Mouse (Mus musculus): ENCODE results near the gene Dupd1. TPM values are rescaled to one million over a fixed set of nuclear protein-coding genes. Genes with fewer than 3 reads are reported as not detected.

Dupd1 gene
- not detected in 2 replicates for polyA plus RNA-seq (2015; fragmentation: Nextera tagmentation; extraction: Ambion mirVana)

DNA sequence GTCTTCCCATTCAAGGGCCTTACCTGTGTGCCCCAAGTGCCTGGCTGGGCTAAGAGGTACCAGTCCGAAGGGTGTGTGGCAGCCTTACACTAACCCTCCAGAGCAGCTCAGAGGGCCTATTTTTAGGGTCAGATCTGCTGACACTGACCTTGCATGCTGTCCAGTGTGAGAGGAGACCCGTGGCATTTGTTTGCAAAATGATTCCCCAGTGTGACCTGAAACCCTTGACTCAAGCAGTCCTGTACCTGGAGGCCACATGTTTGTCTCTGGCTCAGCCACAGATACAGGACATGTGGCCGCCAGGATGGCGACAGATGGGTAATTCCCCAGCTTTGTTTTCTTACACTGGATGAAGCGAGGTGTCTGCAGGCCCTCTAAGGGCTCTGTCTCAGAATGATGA lies at the start of gene Dupd1:
Dupd1 (minus strand) TSS at position 91 of the 400 bp plus-strand sequence.
- Histone ChIP-seq H3K9ac (no peak within 1 kb of the TSS), H3K4me2 (no peak within 1 kb of the TSS), H3K27ac (no peak within 1 kb of the TSS), H3K9me3 (no peaks in the 10 kb centered on the region), H3K4me3 (replicated peaks) (no peak within 1 kb of the TSS), H3K4me1 (peaks cover 2% of the 10 kb centered on the region; the same call in 1 of the 2 replicates), H3K36me3 (no peaks in the 10 kb centered on the region), H3K27me3 (replicated peaks) (no peaks in the 10 kb centered on the region)
- 69% methylated on average over 5 of the region's 5 CpGs for WGBS
- ATAC-seq (ENCODE audit: insufficient read depth, low FRiP score, low read depth) = no peak

DNA sequence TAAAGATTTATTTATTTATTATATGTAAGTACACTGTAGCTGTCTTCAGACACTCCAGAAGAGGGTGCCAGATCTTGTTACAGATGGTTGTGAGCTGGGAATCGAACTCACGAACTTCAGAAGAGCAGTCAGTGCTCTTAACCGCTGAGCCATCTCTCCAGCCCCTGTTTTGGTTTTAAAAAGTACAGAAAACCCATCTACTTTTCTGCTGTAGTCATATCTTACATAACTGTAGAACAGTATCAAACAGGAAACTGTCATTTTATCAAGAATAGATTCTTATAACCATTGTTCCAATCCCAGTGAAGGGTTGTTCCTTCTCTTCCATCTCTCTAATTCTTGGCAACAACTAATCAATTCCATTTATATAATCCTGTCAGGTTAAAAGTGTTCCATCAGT lies 49.4 kb upstream of the Dupd1 start:
- WGBS = 87% methylated on average over 3 of the region's 3 CpGs
- Histone ChIP-seq H3K36me3 (no peaks in the 10 kb centered on the region), H3K4me1 (peaks cover 7% of the 10 kb centered on the region; the same call in 1 of the 2 replicates), H3K9ac (no peak overlapping the region), H3K27me3 (replicated peaks) (no peaks in the 10 kb centered on the region), H3K27ac (no peak overlapping the region), H3K4me2 (no peak overlapping the region), H3K9me3 (no peaks in the 10 kb centered on the region), H3K4me3 (replicated peaks) (no peak overlapping the region)
- no peak for ATAC-seq (ENCODE audit: insufficient read depth, low FRiP score, low read depth)

DNA sequence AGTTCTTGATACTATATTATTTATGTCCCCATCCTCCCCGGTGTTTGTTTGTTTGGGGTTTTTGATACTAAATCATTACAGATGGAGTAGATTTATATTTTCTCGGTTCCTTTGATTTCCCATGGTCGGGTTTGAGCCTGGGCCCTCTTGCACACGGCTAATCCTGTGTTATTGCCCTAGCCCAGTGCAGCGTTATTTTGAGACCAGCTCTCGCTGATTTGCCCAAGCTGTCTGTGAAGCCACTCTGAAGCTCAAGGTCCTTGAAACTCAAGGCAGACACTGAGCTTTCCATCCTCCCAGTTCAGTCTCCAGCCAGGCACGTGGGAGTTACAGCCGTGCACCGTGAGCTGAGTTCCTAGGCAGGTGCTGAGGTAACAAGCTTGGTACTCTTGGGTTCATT lies 47.2 kb upstream of the Dupd1 start:
- no peaks in the 10 kb centered on the region for H3K36me3 ChIP-seq
- H3K4me3 ChIP-seq (replicated peaks) = no peak overlapping the region
- H3K9me3 ChIP-seq = no peaks in the 10 kb centered on the region
- H3K9ac ChIP-seq = no peak overlapping the region
- no peak overlapping the region for H3K27ac ChIP-seq
- WGBS = 84% methylated on average over 9 of the region's 9 CpGs
- H3K4me2 ChIP-seq = no peak overlapping the region
- no peak for ATAC-seq (ENCODE audit: insufficient read depth, low FRiP score, low read depth)
- H3K4me1 ChIP-seq = 0 out of 2 replicates have a peak, but pooled peaks cover 4% of the 10 kb centered on the region
- no peaks in the 10 kb centered on the region for H3K27me3 ChIP-seq (replicated peaks)

DNA sequence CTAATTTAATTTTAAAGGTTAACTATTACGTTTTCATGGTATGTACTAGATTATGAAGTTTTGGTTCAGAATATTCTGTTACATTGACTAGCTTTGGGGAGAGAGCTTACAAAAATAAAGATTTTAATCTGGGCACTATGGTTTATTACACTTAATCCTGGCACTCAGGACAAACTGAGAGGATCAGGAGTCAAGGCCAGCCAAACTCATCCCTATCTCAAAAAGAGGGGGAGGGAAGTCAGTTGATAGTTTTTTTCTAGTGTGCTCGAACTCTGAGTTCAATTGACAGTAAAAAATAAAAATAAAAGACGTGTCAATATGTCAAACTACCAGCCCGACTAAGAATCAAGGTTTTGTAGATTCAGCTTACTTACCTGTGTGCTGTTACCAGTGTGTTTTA lies 39.0 kb upstream of the Dupd1 start:
- WGBS = 77% methylated on average over 4 of the region's 4 CpGs
- Histone ChIP-seq H3K9ac (no peak overlapping the region), H3K4me1 (peaks cover 7% of the 10 kb centered on the region), H3K4me3 (replicated peaks) (no peak overlapping the region), H3K4me2 (no peak overlapping the region), H3K27me3 (replicated peaks) (no peaks in the 10 kb centered on the region), H3K36me3 (no peaks in the 10 kb centered on the region), H3K9me3 (no peaks in the 10 kb centered on the region), H3K27ac (no peak overlapping the region)
- ATAC-seq (ENCODE audit: insufficient read depth, low FRiP score, low read depth) = no peak

DNA sequence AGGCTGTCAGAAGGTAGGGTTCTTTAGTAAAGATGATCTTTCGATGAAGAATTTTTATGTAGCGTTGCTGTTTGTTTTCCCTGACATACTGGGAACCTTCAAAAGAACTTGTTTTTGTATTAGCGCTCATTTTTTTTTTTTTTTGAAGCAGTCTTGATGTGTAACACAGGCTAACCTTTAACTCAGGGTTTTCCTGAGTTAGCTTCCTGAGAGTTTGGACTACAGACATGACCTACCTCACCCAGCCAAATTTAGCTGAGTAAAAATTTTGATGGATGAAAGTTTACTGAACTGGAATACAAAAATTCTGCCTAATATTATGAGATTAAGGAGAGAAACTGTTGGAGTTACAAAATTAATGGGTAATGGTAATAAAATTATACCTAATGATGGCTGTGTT lies 38.0 kb upstream of the Dupd1 start:
- Histone ChIP-seq H3K9ac (no peak overlapping the region), H3K9me3 (no peaks in the 10 kb centered on the region), H3K36me3 (no peaks in the 10 kb centered on the region), H3K27ac (no peak overlapping the region), H3K27me3 (replicated peaks) (no peaks in the 10 kb centered on the region), H3K4me1 (peaks cover 7% of the 10 kb centered on the region), H3K4me3 (replicated peaks) (no peak overlapping the region), H3K4me2 (no peak overlapping the region)
- 85% methylated on average over 3 of the region's 3 CpGs for WGBS
- no peak for ATAC-seq (ENCODE audit: insufficient read depth, low FRiP score, low read depth)

DNA sequence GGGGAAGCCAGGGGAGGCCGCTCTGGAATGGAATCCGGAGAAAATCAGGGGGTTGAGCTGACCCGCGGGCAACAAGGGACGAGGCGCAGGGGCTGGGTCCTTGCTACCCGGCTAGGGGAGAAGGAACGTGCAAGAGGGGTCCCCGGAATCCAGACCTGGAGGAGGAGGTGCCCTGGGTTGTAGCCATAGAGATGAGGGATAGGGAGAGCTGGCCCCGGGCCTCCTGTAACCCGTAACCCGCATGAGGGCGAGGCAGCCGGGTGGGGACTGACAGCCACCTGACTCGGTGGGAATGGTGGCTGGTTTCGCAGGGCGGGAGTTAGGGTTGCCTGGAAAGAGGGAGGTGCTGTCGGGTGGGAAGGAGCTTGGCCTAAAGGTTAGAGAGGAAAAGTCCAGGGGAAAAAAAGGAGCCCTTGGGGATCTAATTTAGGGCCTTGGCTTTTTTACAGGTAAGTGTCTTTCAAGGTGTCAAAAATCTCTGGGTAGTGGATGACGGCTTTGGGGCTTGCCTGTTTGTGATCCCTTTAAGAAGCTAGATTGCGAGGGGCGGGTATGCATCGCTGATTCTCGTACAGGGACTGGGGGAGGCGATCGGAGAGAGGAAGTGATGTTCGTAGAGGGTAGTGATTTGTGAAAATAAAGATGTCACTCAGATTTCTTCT lies 36.6 kb upstream of the Dupd1 start, which contains the start of gene Dusp13:
Dusp13 (minus strand) TSS at position 301 of the 662 bp plus-strand sequence.
- no peaks in the 10 kb centered on the region for H3K27me3 ChIP-seq (replicated peaks)
- H3K4me3 ChIP-seq (replicated peaks) = peak within 1 kb of the TSS; percentile 97
- H3K27ac ChIP-seq = peak within 1 kb of the TSS; percentile 84
- H3K9me3 ChIP-seq = no peaks in the 10 kb centered on the region
- peak; percentile 79 for ATAC-seq (ENCODE audit: insufficient read depth, low FRiP score, low read depth)
- peaks cover 7% of the 10 kb centered on the region for H3K4me1 ChIP-seq
- H3K4me2 ChIP-seq = peak within 1 kb of the TSS; percentile 81
- H3K36me3 ChIP-seq = no peaks in the 10 kb centered on the region
- WGBS = under 1% methylated on average over 26 of the region's 26 CpGs
- peak within 1 kb of the TSS; percentile 89 for H3K9ac ChIP-seq

DNA sequence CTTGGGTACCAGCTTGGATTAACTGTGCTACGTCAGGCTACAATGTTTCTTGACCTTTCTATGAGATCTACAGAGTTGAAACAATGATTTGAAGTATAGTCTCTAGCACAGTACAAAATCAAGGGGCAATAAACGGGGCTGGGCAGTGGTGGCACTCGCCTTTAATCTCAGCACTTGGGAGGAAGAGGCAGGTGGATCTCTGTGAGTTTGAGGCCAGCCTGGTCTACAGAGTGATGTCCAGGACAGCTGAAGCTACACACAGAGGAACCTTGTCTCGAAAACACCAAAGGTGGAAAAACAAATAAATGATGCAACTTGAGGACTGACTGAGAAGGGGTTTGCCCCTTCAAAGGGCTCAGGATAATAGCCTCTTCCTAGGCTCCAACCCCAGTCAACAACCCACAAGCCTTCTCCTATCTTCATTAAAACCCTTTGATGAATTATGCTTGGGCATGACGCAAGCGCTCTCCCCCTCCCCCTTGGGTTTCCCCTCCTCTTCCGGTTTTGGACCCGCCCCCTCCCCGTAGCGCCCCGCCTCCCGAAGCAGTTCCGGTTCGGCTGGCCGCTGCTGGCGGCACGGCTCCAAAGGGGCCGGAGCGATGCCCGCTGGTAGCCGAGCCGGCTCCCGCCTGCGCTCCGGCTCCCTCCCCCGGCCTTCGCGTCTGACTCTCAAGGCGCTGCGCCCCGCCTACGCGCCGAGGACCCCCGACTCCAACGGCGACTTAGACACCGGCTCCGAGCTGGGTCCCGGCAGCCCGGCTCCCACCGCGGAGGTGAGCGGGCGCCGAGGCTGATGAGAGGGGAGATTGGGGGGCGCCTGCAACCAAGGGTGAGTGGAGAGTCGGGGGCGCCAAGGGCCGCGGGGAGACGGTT lies 35.9 kb upstream of the Dupd1 start, which contains the start of gene Samd8:
Samd8 (plus strand) TSS at position 524 of the 873 bp plus-strand sequence.
- Histone ChIP-seq H3K4me2 (peak within 1 kb of the TSS; percentile 81), H3K4me1 (peaks cover 7% of the 10 kb centered on the region), H3K27me3 (replicated peaks) (no peaks in the 10 kb centered on the region), H3K27ac (peak within 1 kb of the TSS; percentile 84), H3K4me3 (replicated peaks) (peak within 1 kb of the TSS; percentile 97), H3K9me3 (no peaks in the 10 kb centered on the region), H3K36me3 (no peaks in the 10 kb centered on the region), H3K9ac (peak within 1 kb of the TSS; percentile 89)
- 6% methylated on average over 52 of the region's 52 CpGs for WGBS
- ATAC-seq (ENCODE audit: insufficient read depth, low FRiP score, low read depth) = peak; percentile 87

DNA sequence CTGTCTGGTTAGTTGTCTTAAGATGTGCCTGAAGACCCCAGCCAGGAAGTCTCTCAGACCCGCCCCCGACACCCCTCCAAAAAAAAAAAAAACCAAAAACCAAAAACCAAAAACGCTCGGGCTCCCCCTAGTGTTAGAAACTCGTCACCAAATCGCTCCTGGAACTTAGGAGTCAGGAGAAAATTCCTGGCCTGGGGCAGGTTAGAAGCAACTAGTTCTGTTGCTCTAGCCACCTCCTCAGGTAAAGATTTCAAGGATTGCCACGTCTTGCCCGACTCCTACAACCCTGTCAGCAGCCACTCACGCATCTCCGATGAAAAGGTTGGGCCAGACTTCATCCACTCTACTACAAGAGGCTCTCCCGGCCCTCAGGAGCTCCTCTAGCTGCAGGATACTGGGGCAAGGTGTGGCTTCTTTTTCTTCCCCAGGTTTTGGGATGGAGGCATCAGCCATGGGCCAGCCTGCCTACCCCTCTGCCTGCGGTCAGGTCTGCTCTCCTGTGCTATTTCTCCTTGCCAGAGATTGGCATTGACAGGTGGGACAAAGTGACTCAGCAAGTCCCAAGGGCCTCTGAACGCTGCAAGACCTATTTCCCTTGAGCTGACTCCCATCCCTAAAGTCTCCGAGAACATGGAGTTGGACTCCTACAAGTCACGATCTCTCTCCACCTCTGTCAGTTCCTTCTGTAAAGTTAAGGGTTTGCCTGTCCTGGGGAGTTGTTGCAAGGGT lies 33.9 kb upstream of the Dupd1 start:
- H3K9me3 ChIP-seq = no peaks in the 10 kb centered on the region
- no peak overlapping the region for H3K4me3 ChIP-seq (replicated peaks)
- H3K4me2 ChIP-seq = no peak overlapping the region
- peaks cover 7% of the 10 kb centered on the region for H3K4me1 ChIP-seq
- H3K27me3 ChIP-seq (replicated peaks) = no peaks in the 10 kb centered on the region
- no peak overlapping the region for H3K9ac ChIP-seq
- no peaks in the 10 kb centered on the region for H3K36me3 ChIP-seq
- no peak overlapping the region for H3K27ac ChIP-seq
- WGBS = 39% methylated on average over 15 of the region's 15 CpGs
- no peak for ATAC-seq (ENCODE audit: insufficient read depth, low FRiP score, low read depth)

DNA sequence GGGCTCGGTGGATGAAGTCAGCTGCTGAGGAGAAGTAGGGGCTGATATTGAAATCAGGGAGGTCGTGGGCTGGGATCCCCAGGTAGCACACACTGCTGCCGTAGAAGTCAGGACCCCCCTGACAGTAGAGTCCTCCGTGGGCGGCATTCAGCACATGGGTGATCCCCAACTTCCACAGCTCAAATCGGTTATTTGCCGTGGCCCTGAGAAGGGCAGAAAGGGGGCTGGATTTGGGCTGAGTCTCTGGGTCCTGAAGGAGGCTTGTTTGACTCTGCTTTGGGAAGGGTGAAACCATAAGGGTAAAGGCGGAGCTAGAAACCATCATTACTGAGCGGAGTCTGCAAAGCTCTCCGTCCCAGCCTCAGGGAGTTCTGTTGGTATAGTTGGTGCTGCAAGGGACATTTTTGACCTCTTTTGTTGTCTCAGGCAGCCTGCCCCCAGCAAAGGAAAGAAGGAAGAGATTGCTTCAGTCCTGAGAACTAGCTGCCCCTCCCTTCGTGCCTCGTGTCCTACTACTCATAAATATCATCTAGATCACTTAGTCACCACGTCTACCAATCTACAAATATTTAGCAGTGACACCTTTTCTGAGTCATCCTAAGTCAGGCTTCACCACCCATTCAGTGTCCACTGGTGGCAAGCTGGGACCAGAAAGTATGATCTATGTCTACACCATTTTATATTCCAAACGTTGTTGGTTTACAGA lies 33.2 kb upstream of the Dupd1 start:
- Histone ChIP-seq H3K27me3 (replicated peaks) (no peaks in the 10 kb centered on the region), H3K9me3 (no peaks in the 10 kb centered on the region), H3K27ac (no peak overlapping the region; the same call in 1 of the 2 replicates), H3K4me3 (replicated peaks) (no peak overlapping the region), H3K4me2 (no peak overlapping the region), H3K4me1 (peaks cover 7% of the 10 kb centered on the region), H3K36me3 (no peaks in the 10 kb centered on the region), H3K9ac (no peak overlapping the region)
- WGBS = 68% methylated on average over 14 of the region's 14 CpGs
- ATAC-seq (ENCODE audit: insufficient read depth, low FRiP score, low read depth) = no peak

DNA sequence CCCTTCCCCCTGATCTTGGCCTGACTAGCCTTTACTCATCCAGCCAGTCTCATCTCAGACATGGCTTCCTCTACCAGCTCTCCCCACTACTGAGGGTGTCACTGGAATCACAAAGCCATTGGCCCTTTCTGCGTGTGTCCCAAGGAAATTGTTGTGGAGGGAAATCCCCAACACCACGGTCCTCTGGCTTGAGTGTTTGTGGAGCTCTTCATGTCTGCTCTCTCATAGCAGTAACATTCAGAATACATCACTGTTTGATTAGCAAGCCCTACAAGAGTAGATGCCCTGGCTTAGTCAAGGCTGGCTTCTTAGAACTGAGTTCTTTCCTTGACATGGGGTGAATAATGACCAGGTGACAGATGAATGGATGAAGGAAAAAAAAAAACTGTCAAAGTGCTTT lies 32.5 kb upstream of the Dupd1 start:
- H3K9me3 ChIP-seq = no peaks in the 10 kb centered on the region
- H3K4me2 ChIP-seq = no peak overlapping the region
- no peak overlapping the region for H3K4me3 ChIP-seq (replicated peaks)
- H3K36me3 ChIP-seq = no peaks in the 10 kb centered on the region
- H3K4me1 ChIP-seq = peaks cover under 1% of the 10 kb centered on the region; the same call in 1 of the 2 replicates
- no peak overlapping the region for H3K9ac ChIP-seq
- no peak for ATAC-seq (ENCODE audit: insufficient read depth, low FRiP score, low read depth)
- no peaks in the 10 kb centered on the region for H3K27me3 ChIP-seq (replicated peaks)
- H3K27ac ChIP-seq = no peak overlapping the region
- 75% methylated on average over 2 of the region's 2 CpGs for WGBS

DNA sequence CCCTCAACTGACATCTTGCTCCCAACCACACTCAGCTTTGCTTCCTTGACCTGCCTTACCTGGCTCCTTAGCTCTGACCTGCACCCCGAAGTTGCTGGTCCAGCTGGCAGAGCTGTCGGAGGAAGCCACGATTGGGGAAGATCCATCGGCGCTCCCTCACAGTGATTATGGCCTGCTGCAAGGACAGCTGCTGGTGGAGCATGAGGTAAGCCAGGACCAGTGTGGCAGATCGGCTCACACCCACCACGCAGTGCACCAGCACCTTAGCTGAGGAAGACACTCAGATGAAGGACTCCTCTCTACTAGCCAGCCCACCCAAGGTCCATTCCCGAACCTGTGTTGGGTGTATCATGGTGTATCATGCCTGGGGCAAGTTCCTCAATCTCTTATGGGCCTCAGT lies 31.9 kb upstream of the Dupd1 start:
- H3K4me1 ChIP-seq = no peaks in the 10 kb centered on the region
- no peak for ATAC-seq (ENCODE audit: insufficient read depth, low FRiP score, low read depth)
- no peaks in the 10 kb centered on the region for H3K27me3 ChIP-seq (replicated peaks)
- WGBS = 87% methylated on average over 8 of the region's 8 CpGs
- H3K9ac ChIP-seq = no peak overlapping the region
- no peaks in the 10 kb centered on the region for H3K36me3 ChIP-seq
- H3K27ac ChIP-seq = no peak overlapping the region
- H3K4me3 ChIP-seq (replicated peaks) = no peak overlapping the region
- H3K4me2 ChIP-seq = no peak overlapping the region
- H3K9me3 ChIP-seq = no peaks in the 10 kb centered on the region
